Mouse (Mus musculus): ENCODE data around the gene Pla2g2f.

The Pla2g2f gene

DNA sequence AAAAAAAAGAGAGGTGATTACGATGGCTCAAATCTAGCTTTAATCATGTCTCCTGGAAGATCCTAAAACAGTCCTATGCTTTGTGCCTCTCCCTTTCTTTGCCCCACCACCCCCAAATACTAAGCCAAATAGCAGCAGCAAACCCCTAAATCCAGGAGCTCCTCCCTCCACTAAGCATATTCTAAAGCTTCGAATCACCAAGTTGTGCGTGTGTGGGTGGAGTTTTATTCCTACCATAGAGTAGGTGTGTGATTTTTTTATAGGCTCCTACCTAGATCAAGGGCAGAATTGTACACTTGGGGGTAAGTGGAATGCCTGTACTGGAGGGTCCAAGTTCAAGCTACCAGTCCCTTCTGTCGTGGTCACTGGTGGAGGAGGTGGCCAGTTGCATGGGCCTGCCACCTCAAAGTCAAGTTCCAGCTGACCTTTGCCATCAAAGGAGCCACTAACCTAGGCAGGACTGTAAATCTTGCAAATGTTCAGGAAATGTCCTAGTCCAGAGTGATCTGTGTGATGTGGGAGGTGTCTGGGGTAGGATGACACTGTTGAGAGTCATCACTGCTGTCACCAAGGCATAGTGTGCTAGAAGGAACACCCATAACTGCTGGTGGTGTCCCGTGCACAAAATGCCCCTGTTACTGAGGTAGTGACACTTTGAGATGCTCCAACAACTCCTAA, 38.7 kb downstream of the Pla2g2f start:
- in situ Hi-C loops (cut with MseI, MboI), result no loop called here

DNA sequence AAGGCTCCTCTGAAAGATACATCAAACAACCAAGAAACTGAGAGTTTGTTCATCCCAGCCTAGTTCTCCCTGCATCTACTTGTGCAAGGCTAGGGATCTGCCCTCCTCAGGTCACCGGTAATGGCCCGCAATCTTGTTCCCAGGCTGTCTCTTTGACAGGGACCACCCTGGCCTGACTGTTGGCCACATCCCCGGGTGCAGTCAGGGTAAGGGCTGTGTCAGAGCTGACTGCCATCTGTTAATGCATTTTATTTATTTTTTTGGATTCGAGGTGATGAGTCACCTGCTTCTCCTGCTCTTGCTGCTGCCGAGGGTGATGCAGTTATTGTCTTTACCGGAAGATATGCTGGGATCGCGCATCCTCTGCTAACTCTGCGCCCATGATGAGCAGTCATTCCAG, 40.7 kb downstream of the Pla2g2f start:
- in situ Hi-C loops (cut with MseI, MboI), result no loop called here

DNA sequence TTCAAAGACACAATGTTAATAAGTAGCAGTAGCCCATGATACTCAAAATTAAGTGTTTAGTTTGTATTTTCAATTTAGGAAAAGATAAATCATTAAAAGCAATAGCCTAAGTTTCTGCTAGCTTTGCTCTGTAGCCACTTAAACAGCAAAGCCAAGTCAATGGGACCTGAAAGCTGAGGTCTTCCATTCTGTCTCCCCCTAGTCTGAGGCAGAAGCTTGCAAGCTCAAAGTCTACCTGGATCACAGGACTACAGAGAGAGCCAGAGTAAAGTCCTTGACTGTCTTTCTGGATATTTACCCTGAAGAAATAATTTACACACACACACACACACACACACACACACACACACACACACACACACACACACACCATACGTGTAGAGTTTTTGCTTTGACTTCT, 43.2 kb downstream of the Pla2g2f start:
- in situ Hi-C loops (cut with MseI, MboI), result no loop called here

DNA sequence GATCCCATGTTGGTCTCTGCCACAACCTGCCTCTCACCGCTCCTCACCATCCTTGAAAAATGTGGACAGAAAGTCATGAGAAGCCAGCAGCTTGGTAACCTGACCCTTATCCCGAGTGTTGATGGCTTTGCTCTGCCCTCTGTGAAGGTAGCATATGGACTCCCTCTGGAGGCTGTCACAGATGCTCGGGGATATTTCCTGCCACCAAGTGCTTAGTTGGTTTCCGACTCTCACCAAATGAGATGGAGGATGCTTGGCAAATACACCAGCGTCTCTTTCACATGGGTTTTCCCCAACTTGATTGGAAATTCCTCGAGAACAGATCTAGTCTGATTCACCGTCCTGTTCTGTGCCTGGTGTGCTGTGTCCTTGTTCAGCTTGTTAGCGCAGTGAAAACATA, 44.8 kb downstream of the Pla2g2f start:
- in situ Hi-C loops (cut with MseI, MboI), result no loop called here

DNA sequence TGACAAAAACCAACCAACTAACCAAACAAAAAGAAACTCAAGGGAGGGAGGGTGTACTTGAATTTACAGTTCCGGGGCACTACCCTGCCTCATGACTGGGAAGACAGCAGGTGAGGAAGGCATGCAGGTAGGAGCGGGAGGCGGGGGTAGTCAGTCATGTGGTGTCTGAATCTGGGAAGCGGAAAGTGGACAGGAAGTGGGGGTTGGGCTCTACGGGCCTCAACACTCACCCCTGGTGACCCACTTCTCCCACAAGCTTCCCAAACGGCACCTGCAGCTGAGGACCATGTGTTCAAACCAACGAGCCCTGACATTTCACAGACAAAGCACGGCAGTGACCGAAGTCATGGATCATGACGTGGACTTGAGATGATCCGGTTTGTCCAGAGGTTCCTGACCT, 45.3 kb downstream of the Pla2g2f start:
- in situ Hi-C loops (cut with MseI, MboI), result no loop called here

DNA sequence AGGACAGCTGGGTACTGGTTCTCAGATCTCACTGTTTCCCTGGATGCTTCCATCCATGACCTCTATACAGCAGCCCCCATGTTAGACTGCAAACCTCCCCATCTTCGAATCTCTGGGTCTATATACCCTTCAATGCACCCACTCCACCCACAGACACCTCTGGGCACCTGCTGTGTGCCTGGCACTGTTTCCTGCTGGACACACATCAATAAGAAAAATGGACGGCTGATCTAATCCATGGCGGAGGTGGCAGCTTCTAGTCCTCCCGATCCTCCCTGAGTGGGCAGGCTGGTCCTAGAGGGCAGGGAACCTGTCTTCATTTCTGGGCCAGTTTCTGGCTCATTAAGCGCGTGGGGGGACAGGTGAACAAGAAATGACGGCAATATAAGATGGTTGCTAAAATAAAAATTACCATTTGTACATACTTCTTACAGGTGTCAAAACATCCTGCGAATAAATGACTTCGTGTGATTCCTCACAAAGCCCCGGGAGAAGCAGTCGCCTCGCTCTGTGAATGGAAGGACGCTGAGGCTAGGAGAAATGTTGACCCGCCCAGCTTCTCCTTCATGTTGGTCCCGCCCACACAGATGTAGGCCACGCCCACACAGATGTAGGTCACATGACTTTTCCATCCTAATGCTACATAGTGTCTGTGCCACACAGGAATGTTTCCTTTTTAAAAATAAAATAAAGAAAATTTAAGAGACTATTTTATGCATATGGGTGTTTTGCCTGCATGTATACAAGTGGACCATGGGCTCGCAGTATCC, 46.2 kb downstream of the Pla2g2f start:
- in situ Hi-C loops (cut with MseI, MboI), result no loop called here

DNA sequence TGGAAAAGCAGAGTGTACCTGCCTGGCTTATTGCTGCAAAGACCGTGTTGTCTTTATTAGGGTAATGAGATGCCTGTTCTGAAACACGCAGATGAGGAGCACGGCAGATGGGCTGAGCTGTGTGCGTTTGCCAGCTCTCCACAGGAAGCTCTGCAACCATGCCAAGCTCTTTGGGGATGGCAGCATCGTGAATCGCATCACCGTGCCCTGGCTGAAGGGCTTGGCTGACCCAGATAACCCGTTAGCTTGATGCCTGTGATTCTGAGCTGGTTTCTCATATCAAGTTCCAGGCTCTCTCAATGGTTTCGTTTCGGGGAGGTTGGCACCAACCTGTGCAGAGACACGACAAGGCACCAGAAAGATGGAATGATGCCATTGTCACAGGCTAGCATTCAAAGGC, 46.8 kb downstream of the Pla2g2f start:
- in situ Hi-C loops (cut with MseI, MboI), result no loop called here

DNA sequence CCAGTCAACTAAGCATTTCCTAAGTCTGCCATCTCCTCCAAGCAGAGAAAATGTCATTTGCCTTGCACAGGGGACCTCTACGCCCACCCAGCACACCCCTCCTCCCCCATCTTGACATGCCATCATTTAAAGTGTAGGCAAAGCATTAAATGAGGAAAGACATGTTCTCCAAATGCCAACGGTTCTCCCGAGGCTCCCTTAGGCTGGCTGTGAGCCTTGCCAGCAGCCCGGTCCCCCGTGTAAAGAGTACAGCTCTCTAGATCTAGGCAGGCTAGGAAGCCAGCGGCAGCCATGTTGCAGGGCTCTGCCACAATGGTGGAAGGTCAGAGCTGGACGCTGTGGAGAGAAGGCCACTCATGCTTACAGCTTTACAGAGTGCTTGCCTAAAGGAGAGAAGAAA, 47.5 kb downstream of the Pla2g2f start:
- in situ Hi-C loops (cut with MseI, MboI), result no loop called here

DNA sequence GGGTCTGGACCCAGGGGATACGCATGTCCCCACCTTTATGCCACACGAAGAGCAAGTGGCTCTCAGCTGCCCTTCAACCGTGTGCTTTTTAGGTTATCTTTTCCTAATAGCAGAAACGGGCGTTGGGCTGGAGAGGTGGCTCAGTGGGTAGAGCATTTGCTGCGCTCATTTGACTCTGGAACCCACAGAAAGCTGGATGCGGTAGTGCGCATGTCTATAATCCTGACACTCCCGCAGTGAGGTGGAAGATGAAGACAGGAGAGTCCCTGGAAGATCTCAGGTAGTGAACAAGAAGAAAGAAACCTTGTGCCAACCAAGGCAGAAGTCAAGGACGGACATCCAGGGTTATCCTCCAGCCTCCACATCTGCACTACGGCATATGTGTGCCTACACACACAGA, 48.2 kb downstream of the Pla2g2f start:
- in situ Hi-C loops (cut with MseI, MboI), result no loop called here

DNA sequence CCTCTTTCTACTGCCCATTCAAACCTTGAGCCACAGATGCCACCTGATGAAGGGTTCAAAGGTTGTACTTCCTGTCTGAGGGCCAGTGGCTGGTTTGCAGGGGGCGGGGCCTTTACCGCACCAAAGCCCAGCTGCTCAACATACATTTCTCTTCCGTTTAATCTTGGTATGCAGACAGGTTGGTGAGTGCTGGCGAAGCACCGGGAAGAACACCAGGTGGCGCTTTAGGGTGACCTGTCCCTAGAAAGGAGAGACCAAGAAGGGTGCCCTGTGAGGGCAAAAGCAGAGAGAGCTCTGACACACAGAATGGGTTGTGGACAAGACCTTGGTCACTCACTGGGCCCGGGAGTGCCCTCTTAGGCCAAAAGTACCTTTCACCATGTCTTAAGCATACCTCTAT, 48.8 kb downstream of the Pla2g2f start:
- in situ Hi-C loops (cut with MseI, MboI), result no loop called here

DNA sequence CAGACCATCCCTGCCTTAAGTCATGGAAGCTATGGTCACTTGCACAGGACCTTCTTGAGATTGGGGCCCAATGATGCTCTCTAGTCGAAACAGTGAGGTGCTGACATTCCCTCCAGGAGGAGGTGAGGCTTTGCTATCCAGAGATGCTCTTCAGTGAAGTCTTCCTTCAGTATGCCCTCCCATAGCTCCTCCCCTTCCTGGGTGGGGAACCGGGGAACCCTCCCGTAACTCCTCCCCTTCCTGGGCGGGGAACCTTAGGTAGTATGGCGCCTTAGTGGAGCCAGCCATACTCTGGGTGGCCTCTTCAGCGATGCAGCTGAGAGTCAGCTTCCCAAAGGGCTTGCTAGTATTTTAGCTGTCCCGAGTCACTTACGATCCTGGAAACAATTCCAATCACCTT, 50.8 kb downstream of the Pla2g2f start:
- in situ Hi-C loops (cut with MseI, MboI), result no loop called here

DNA sequence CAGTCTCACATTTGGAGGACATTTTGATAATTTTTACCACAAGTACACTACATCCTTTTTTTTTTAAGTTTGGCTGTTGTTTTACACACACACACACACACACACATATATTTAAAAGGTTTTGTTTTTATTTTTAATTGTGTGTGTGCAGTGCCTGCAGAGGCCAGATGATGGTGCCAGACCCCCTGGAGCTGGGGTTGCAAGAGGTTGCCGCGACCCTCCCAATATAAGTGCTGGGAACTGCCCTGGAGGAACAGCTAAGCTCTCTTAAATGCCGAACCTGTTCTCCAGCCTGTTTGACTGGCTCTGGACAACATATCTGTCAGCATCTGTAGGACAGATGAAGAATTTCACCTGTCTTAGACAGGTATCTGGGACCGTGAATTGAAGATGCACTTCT, 53.3 kb downstream of the Pla2g2f start:
- in situ Hi-C loops (cut with MseI, MboI), result loop anchor here (5.0 kb wide), 2 partner anchors 252 to 257 kb away; partner anchors contain the start of gene Camk2n1 (in 1 of the 2)

DNA sequence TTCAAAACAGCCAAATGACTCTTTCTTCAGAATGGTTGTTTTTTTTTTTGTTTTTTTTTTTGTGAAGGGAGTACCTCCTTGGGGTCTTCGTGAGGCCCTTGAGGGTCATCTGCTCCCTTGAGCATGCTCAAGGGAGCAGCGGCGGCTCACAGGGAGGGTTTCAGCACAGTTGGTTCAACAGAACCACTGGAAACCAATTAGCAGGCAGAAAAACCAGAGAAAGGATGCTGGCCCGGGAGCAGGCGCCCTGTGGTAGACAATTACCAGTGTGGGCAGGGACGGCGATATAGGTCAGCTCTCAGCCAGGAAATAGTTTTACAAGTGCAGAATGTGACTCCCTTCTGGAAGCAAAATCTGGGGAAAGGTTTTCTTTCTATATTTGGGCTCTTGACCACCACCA, 53.8 kb downstream of the Pla2g2f start:
- in situ Hi-C loops (cut with MseI, MboI), result loop anchor here (5.0 kb wide), 2 partner anchors 251 to 256 kb away; partner anchors contain the start of gene Camk2n1 (in 1 of the 2)

DNA sequence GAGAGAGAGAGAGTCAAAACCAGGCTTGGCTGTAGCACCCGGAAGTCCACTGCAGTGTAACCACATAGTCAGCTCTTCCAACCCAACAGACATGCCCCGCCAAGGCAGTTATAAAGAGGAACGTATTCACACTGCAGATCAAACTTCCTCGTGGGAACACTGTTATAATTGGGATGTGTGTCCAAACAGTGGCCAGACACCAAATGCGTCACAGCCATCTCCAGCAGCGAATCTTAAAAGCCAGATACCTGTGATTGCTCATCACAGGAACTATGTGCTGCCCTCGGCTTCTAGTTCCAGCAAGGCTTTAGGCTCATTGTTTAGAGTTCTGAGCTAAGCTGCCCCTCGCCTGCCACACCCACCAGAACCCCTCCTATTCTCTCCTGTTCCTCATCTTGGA, 54.9 kb downstream of the Pla2g2f start:
- in situ Hi-C loops (cut with MseI, MboI), result loop anchor here (5.0 kb wide), 2 partner anchors 250 to 255 kb away; partner anchors contain the start of gene Camk2n1 (in 1 of the 2)

DNA sequence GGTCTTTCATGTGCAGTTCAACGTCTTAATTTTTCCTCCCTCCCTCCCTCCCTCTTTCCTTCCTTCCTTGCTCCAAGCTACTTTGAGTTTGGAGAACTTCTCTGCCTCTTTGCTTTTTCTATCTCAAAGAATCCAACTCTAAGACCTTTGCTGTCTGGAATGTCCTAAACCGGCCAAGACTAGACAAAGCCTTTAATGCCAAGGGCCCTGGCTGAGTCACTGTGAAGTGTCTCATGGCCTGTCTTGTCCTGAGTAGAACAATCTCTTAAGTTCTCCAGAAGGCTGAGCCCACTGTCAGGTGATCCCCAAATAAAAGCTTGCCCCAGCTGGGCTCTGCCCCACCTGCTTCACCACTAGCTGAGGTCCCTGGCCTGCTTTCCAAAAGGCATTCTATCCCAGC, 55.4 kb downstream of the Pla2g2f start:
- in situ Hi-C loops (cut with MseI, MboI), result loop anchor here (5.0 kb wide), 2 partner anchors 250 to 255 kb away; partner anchors contain the start of gene Camk2n1 (in 1 of the 2)

DNA sequence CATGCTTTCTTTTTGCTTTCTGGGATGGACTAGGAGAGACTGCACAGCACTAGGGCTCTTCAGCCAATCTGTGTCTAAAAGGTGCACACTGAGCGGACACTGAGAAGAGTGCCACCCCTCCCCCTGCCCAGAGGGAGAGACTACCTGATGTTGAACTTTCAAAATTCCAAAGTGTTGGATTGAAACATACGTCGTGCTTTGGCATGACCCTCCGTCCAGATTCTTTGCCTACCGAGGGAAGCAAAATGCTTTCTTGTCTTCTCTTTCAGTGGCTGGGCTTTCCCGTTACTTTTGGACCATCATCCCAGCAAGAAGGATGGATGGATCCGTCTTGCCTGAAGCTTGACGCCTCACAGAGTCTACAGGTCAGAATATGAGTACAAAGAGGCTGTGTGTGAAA, 56.3 kb downstream of the Pla2g2f start:
- in situ Hi-C loops (cut with MseI, MboI), result loop anchor here (5.0 kb wide), 2 partner anchors 249 to 254 kb away; partner anchors contain the start of gene Camk2n1 (in 1 of the 2)
